Mouse (Mus musculus) bone marrow, adult 2 months (tissue): ENCODE measurements around the gene Tns4.

Source experiments
- CTCF ChIP-seq: fragments of 200-500 bp; IDR thresholded peaks from 2 replicates; pipeline ENCODE4 v1.5.1; 2011; ENCODE audit warnings: low read length, control low read depth; ENCODE audit not compliant: control insufficient read depth, insufficient read depth
- POLR2A ChIP-seq: fragments of 200-500 bp; IDR thresholded peaks from 2 replicates; pipeline ENCODE4 v1.6.1; 2011; ENCODE audit warnings: low read depth, mild to moderate bottlenecking, control low read depth, low read length, borderline replicate concordance; ENCODE audit not compliant: control insufficient read depth

GRCm38 (mm10) chr11:99135047-99135440 lies 45.9 kb upstream of the Tns4 start:
- TF ChIP-seq POLR2A (no peak), CTCF (no peak)
